ENCODE assay signal across 13 mouse cellular contexts in genomic region chr9:122352911-122353310, GRCm38 (mm10). TPM values are rescaled to one million over a fixed set of nuclear protein-coding genes. Genes with fewer than 3 reads are reported as not detected.
DNase-seq lines count a peak whose midpoint lies in the region; ATAC-seq and TF ChIP-seq lines count a peak whose summit lies in the region.
"Had no signal": no experiment of that assay in that cellular context is flagged by ENCODE, and none has a peak within 500 bp of the region (broad histone marks: within the 10 kb centered on the region; RNA-seq: fewer than 3 reads in every experiment).

No protein-coding gene starts in this region.

- peak; percentile 89 for DNase-seq in heart, adult 11 months
- no peak for DNase-seq in heart, adult 8-10 months (ENCODE audit: low spot score)
- DNase-seq in lung, embryonic 14.5 days = no peak
- no peak for DNase-seq in lung, postnatal 25 days (ENCODE audit: low spot score)
- no peak for DNase-seq in right cerebral cortex, postnatal 14 days
- no peak for DNase-seq in adrenal gland, adult 18-20 months (ENCODE audit: low spot score in 2 of 2)
- DNase-seq: cerebellum, adult 11-12 months; kidney, adult 9 months; layer of hippocampus, adult 9-11 months had no signal

- no peaks in the 10 kb centered on the region for H3K4me1 ChIP-seq in lung, embryonic 14.5 days (ENCODE audit: insufficient read depth)
- peaks cover 6 to 11% of the 10 kb centered on the region in 2 experiments; a peak in 3 of 4 replicates for H3K4me1 ChIP-seq in heart, embryonic 14.5 days (ENCODE audit: control insufficient read depth in 2 of 2, insufficient read depth in 2 of 2, low read length in 2 of 2)
- H3K4me1 ChIP-seq: limb, embryonic 12.5 days had no signal

- no peak for ATAC-seq in lung, embryonic 14.5 days (ENCODE audit: insufficient read depth)
- no peak for ATAC-seq in heart, embryonic 14.5 days (ENCODE audit: insufficient number of reproducible peaks, insufficient read depth, low FRiP score, low read depth)
- ATAC-seq in megakaryocyte-erythroid progenitor cell, adult 5-6 weeks (replicated peaks; ENCODE audit: low FRiP score, low TSS enrichment, poor library complexity, severe bottlenecking) = peak; percentile 51
- ATAC-seq: forebrain, embryonic 16.5 days had no signal

- no peaks in the 10 kb centered on the region for H3K36me3 ChIP-seq in lung, embryonic 14.5 days (ENCODE audit: insufficient read depth)
- no peaks in the 10 kb centered on the region for H3K36me3 ChIP-seq in heart, embryonic 14.5 days (ENCODE audit: control insufficient read depth, insufficient read depth, low read length)
- H3K36me3 ChIP-seq: limb, embryonic 12.5 days had no signal

- no peak overlapping the region for H3K27ac ChIP-seq in lung, embryonic 14.5 days (ENCODE audit: low read depth)
- no peak overlapping the region for H3K27ac ChIP-seq in heart, embryonic 14.5 days (replicated peaks in 1 of 2; ENCODE audit: control insufficient read depth in 1 of 2, insufficient read depth in 1 of 2, low read depth in 2 of 2, low read length in 2 of 2)
- H3K27ac ChIP-seq: limb, embryonic 12.5 days had no signal

- 71% methylated on average over 4 of the region's 4 CpGs for WGBS in lung, embryonic 14.5 days
- 55% methylated on average over 4 of the region's 4 CpGs for WGBS in heart, embryonic 14.5 days

- H3K4me2 ChIP-seq in lung, embryonic 14.5 days = peak overlapping the region; percentile 21; the same call in 1 of the 2 replicates
- peak overlapping the region; percentile 76 for H3K4me2 ChIP-seq in heart, embryonic 14.5 days (ENCODE audit: low read length)

- no peaks in the 10 kb centered on the region for H3K9me3 ChIP-seq in lung, embryonic 14.5 days (ENCODE audit: low read depth, low read length)
- no peaks in the 10 kb centered on the region for H3K9me3 ChIP-seq in heart, embryonic 14.5 days (ENCODE audit: control insufficient read depth, low read length)
- H3K9me3 ChIP-seq: limb, embryonic 12.5 days had no signal

- TF ChIP-seq CTCF in lung, embryonic 14.5 days (IDR thresholded peaks at IDR 0.05; ENCODE audit: low read depth) = no peak

- H3K9ac ChIP-seq in lung, embryonic 14.5 days = no peak overlapping the region
- no peak overlapping the region for H3K9ac ChIP-seq in heart, embryonic 14.5 days (ENCODE audit: low read length)

- no peak overlapping the region for H3K4me3 ChIP-seq in lung, embryonic 14.5 days (ENCODE audit: low read depth, low read length)
- H3K4me3 ChIP-seq in heart, embryonic 14.5 days (ENCODE audit: control insufficient read depth in 1 of 2, insufficient read depth in 1 of 2, low read depth in 1 of 2, low read length in 2 of 2) = no peak overlapping the region

- H3K27me3 ChIP-seq in lung, embryonic 14.5 days (ENCODE audit: insufficient read depth, low read length) = no peaks in the 10 kb centered on the region
- H3K27me3 ChIP-seq in heart, embryonic 14.5 days (ENCODE audit: control insufficient read depth, insufficient read depth, low read length) = no peaks in the 10 kb centered on the region
- H3K27me3 ChIP-seq: limb, embryonic 12.5 days had no signal

RNA-seq across cellular contexts. Expression of gene Abhd5, which starts 1.5 kb away (rescaled TPM):
- 10 to 100 TPM; 60.7 to 70.5 (median 66.4) TPM for total RNA-seq in heart, adult 8-10 months (2022)
- polyA plus RNA-seq in lung, embryonic 14.5 days (2014; fragmentation: Nextera tagmentation; extraction: Ambion mirVana) = 25.6 and 25.9 TPM in 2 replicates
- 21.6 and 23.8 TPM in 2 replicates for polyA plus RNA-seq in heart, embryonic 14.5 days (2014; fragmentation: Nextera tagmentation; extraction: Ambion mirVana)
- 23.6 and 30.9 TPM in 2 replicates for total RNA-seq in megakaryocyte-erythroid progenitor cell, adult 5-6 weeks (2014; fragmentation: Nextera tagmentation)
- total RNA-seq in megakaryocyte-erythroid progenitor cell, adult 5-6 weeks (2017) = 17.7 and 26.4 TPM in 2 replicates
- 10 to 100 TPM; 91.2 to 99.4 TPM for total RNA-seq in adrenal gland, adult 18-20 months (2021)

RNA-seq across cellular contexts. Expression of gene Ano10, which starts 58.7 kb away (rescaled TPM):
- 100 to 1,000 TPM; 114 to 261 (median 181) TPM for total RNA-seq in heart, adult 8-10 months (2022)
- polyA plus RNA-seq in lung, embryonic 14.5 days (2014; fragmentation: Nextera tagmentation; extraction: Ambion mirVana) = 31.5 and 38.4 TPM in 2 replicates
- polyA plus RNA-seq in heart, embryonic 14.5 days (2014; fragmentation: Nextera tagmentation; extraction: Ambion mirVana) = 37.3 and 37.6 TPM in 2 replicates
- 4.6 and 6.4 TPM in 2 replicates for total RNA-seq in megakaryocyte-erythroid progenitor cell, adult 5-6 weeks (2014; fragmentation: Nextera tagmentation)
- 0.65 and 0.70 TPM in 2 replicates for total RNA-seq in megakaryocyte-erythroid progenitor cell, adult 5-6 weeks (2017)
- total RNA-seq in adrenal gland, adult 18-20 months (2021) = 10 to 100 TPM; 59.0 to 93.2 TPM

Comparison
In these comparisons a context has a peak if more than half of its experiments do, and no peak if none do; other contexts are left out.
1. RNA of gene Ano10, which starts 58.7 kb away (total RNA-seq): 114 to 261 TPM in heart, adult 8-10 months and 59.0 to 93.2 TPM in adrenal gland, adult 18-20 months; 0.65 to 6.4 TPM in megakaryocyte-erythroid progenitor cell, adult 5-6 weeks; every median in the first group is over 4 times any median in the second.